Mouse (Mus musculus) Patski (cell line): ENCODE measurements at regions not wholly inside any gene's neighbourhood (a gene's known extent, or its start where the extent isn't known, plus 50 kb on each side); places are given as distances from the start of the nearest gene placed in this dataset.

Experiments
- ATAC-seq: fragments of 100-300 bp; one replicate; pipeline ENCODE4 v1.8.0; 2021
- CTCF ChIA-PET: fragments of 350-600 bp; sonication (Branson Sonifier 250); formaldehyde crosslinking; loops from one replicate; lab custom pipeline; 2022; ENCODE audit warnings: inconsistent platforms; lab: Charles Lee
- POLR2A ChIA-PET: fragments of 350-600 bp; sonication (Branson Sonifier 250); formaldehyde crosslinking; loops from one replicate; lab custom pipeline; 2022; ENCODE audit warnings: antibody characterized with exemption, inconsistent platforms; lab: Charles Lee
- DNase-seq: peaks from one replicate; pipeline ENCODE4 v3.0.0-alpha.2; 2011; ENCODE audit warnings: low read depth, low spot score
- H3K27me3 ChIP-seq: fragments of 371-371 bp; one replicate; pipeline ENCODE4 v1.5.1; 2021
- CTCF ChIP-seq: fragments of 100-300 bp; IDR thresholded peaks from one replicate; pipeline ENCODE4 v1.5.1; 2021
- in situ Hi-C: fragments of 300-500 bp; cut with MboI; formaldehyde crosslinking; loops from 3 replicates; pipeline ENCODE4 v1.11.1; 2018; ENCODE audit warnings: low pct_unique_long_range_greater_than_20kb, mixed read lengths

- ATAC-seq (no peak), DNase-seq (no peak)
- no peak for TF ChIP-seq CTCF
- H3K27me3 ChIP-seq, result no peaks in the 10 kb centered on the region
- in situ Hi-C loops, result loop anchor here (10.0 kb wide), 1 partner anchor 57 kb away; no protein-coding TSS in a partner anchor
- ChIA-PET POLR2A (no interaction called here), CTCF (no interaction called here)
These were observed 120.1 kb upstream of the Hs6st1 start for GRCm38 (mm10) chr1:35948104-35948503.

DNA sequence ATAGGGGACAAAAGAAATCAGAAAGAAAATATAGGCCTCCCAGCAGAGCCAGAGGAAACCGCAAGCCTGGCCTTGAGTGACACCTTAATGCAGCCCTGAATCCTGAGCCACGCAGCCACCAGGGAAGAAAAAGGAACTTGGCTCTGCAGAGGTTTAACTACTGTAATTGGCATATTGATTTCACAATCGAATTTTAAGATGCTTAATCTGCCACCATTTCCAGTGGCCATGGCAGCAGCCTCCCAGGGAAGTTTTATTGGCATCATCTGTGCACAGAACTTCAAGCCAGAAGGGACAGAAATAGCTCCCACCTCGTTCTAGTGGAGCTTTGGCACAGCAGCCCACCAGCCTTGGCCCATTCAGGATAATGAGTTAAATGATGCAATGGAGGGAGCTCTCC, 117.1 kb upstream of the Hs6st1 start:
- ATAC-seq (no peak), DNase-seq (no peak)
- no peak for TF ChIP-seq CTCF
- in situ Hi-C loops, result no loop called here
- CTCF ChIA-PET, result interaction anchor here (1.0 kb wide), 1 partner anchor 12 kb away, joined by 3 read pairs; no protein-coding TSS in a partner anchor
- H3K27me3 ChIP-seq, result no peaks in the 10 kb centered on the region
- POLR2A ChIA-PET, result no interaction called here

DNA sequence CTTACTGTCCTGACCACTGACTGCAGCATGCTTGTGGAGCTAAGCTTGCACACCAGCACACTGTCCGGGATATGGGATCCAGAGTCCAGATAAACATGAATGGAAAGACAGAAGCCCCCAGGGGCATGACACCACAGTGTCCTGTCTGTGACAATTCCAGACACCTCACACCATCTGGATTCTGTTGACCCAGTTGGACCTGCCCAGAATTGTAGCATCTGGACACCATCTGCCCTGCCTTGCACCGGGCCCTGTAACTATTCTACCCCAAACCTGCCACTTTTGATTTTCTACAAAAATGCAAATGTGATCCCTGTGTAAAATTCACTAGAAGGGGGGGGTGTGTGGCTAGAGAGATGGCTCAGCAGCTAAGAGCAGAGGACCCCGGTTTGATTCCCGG, 114.5 kb upstream of the Hs6st1 start:
- DNase-seq (no peak), ATAC-seq (no peak)
- POLR2A ChIA-PET, result no interaction called here
- in situ Hi-C loops, result no loop called here
- H3K27me3 ChIP-seq, result no peaks in the 10 kb centered on the region
- TF ChIP-seq CTCF, result no peak
- CTCF ChIA-PET, result interaction anchor here (1.2 kb wide), 1 partner anchor 14 kb away, joined by 3 read pairs; no protein-coding TSS in a partner anchor

GRCm38 (mm10) chr1:35957425-35958372, 110.5 kb upstream of the Hs6st1 start:
- in situ Hi-C loops, result no loop called here
- TF ChIP-seq CTCF, result no peak
- DNase-seq, result no peak

GRCm38 (mm10) chr1:35959729-35960128, 108.5 kb upstream of the Hs6st1 start:
- ATAC-seq (no peak), DNase-seq (no peak)
- ChIA-PET CTCF (no interaction called here), POLR2A (no interaction called here)
- in situ Hi-C loops, result no loop called here
- no peaks in the 10 kb centered on the region for H3K27me3 ChIP-seq
- no peak for TF ChIP-seq CTCF

More at GRCm38 (mm10) chr1:35957425-35958372, 110.5 kb upstream of the Hs6st1 start:
- no peaks in the 10 kb centered on the region for H3K27me3 ChIP-seq
- POLR2A ChIA-PET, result no interaction called here
- CTCF ChIA-PET, result no interaction called here
- no peak for ATAC-seq

DNA sequence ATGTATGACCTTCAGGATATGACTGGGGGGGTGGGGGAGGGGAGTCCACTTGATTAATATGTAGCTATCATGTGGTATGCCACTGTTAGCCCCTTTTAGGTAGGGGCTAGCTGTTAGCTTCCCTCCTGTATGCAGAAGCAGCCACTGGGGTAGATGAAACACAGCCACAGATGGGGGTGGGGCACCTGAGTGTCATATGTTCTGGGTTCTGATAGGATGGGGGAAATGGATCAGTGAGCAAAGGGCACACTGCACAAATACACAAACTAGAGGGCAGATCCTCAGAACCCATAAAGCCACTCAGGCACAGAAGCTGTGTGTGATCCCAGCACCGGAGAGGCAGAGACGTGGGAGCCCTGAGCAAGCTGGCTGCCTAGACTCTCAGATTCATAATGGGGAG, 107.4 kb upstream of the Hs6st1 start:
- DNase-seq (no peak), ATAC-seq (no peak)
- in situ Hi-C loops, result no loop called here
- no peaks in the 10 kb centered on the region for H3K27me3 ChIP-seq
- ChIA-PET CTCF (interaction anchor here (1.2 kb wide), 1 partner anchor 14 kb away, joined by 3 read pairs; no protein-coding TSS in a partner anchor), POLR2A (interaction anchor here (0.7 kb wide), 1 partner anchor 95 kb away, joined by 3 read pairs; no protein-coding TSS in a partner anchor)
- no peak for TF ChIP-seq CTCF

DNA sequence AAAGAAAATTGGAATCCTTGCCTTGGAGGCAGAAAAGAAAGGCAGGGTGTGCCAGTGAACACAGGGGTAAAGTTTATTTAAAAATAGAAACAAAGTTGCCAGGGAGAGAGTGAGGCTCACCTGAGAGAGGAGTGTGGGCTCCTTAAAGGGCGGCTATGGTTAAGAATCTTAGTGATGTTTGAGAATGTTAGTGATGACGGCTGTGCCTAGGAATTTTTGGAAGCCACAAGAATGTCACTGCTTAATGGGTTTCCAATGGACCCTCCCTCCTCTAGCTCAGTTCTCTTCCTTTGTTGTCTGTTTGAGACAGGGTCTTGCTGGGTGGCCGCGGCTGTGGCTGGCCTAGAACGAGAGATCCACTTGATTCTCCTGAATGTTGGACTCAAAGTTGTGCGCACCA, 106.3 kb upstream of the Hs6st1 start:
- DNase-seq (peak; percentile 41), ATAC-seq (peak; percentile 84)
- ChIA-PET CTCF (interaction anchor here (1.5 kb wide), 1 partner anchor 10 kb away, joined by 3 read pairs; no protein-coding TSS in a partner anchor), POLR2A (no interaction called here)
- in situ Hi-C loops, result no loop called here
- TF ChIP-seq CTCF, result no peak
- H3K27me3 ChIP-seq, result no peaks in the 10 kb centered on the region

DNA sequence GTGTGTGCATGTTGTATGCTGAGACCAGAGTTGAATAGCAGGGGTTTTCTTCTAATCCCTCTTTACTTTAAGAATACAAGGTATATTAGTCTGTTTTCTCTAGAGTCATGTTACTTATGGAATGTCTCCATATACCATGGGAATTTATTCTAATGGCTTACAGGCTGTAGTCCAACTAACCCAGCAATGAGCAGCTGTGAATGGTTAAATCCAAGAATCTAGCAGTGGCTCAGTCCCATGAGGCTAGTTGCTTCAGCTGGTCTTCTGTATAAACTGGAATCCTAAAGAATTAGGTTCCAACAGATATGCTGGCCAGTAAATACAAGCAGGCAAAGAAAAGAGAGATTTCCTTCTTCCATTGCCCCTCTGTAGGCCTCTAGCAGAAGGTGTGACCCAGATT, 99.7 kb upstream of the Hs6st1 start:
- TF ChIP-seq CTCF, result no peak
- in situ Hi-C loops, result no loop called here
- ChIA-PET POLR2A (no interaction called here), CTCF (no interaction called here)
- H3K27me3 ChIP-seq, result no peaks in the 10 kb centered on the region
- DNase-seq (no peak), ATAC-seq (no peak)

DNA sequence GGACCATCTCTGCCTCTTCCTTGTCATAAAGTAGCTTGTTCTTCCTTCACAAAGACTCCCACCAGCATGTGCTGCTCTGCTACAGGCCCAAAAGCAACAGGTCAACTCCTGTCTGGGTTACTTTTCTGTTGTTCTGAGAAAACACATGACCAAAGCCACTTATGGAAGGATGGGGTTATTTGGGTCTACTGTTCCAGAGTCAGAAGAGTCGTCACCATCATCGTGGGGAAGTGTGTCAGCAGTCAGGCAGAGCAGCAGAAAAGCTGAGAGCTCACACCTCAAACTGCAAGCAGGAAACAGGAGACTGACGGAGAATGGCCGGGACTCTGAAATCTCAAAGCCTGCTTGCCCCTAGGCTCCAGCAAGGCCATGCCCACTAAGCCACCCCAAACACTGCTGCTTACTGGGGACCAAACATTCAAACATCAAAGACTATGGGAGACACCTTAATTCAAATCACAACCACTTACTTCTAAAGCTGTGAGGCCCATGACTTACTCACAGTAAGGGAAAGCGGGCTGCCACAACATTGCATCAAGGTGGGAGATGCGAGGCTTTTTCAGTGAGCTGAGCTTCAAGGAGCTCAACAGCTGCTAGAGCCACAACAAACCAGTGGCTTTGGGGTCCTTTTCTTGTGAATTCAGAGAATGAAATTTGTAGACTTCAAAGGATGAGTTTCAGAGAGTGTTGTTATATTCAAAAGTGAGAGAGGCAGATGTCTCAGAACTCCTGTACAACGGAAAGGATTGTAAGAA, 96.6 kb upstream of the Hs6st1 start:
- CTCF ChIA-PET, result interaction anchor here (1.2 kb wide), 2 partner anchors 9 to 59 kb away, joined by 3 read pairs; no protein-coding TSS in a partner anchor
- POLR2A ChIA-PET, result no interaction called here
- ATAC-seq, result no peak

GRCm38 (mm10) chr1:35972190-35972584, 96.0 kb upstream of the Hs6st1 start:
- TF ChIP-seq CTCF, result no peak
- ATAC-seq (no peak), DNase-seq (no peak)
- ChIA-PET POLR2A (no interaction called here), CTCF (interaction anchor here (1.2 kb wide), 2 partner anchors 10 to 58 kb away, joined by 3 read pairs; no protein-coding TSS in a partner anchor)
- in situ Hi-C loops, result no loop called here
- no peaks in the 10 kb centered on the region for H3K27me3 ChIP-seq

More for the DNA sequence above, 96.6 kb upstream of the Hs6st1 start:
- no peak for TF ChIP-seq CTCF
- H3K27me3 ChIP-seq, result no peaks in the 10 kb centered on the region
- no peak for DNase-seq
- in situ Hi-C loops, result no loop called here
